Mouse (Mus musculus): Measurements from ENCODE around the gene Mdm4. TPM values are rescaled to one million over a fixed set of nuclear protein-coding genes. Genes with fewer than 3 reads are reported as not detected.

Mdm4 gene
- polyA plus RNA-seq (2012; rRNA removed) (132 and 144 TPM in 2 replicates), polyA plus RNA-seq (2014; fragmentation: Nextera tagmentation; extraction: Ambion mirVana) (45.6 and 50.2 TPM in 2 replicates)

- Histone ChIP-seq H3K4me2 (replicated peaks; ENCODE audit: low read depth, low read length, severe bottlenecking) (no peak within 1 kb of the TSS), H3K4me3 (replicated peaks; ENCODE audit: low read length) (no peak within 1 kb of the TSS), H3K9me3 (ENCODE audit: control insufficient read depth, low read length) (no peaks in the 10 kb centered on the region), H3K9ac (ENCODE audit: low read depth, low read length, severe bottlenecking) (no peak within 1 kb of the TSS), H3K27ac (replicated peaks; ENCODE audit: low read depth, low read length) (no peak within 1 kb of the TSS), H3K4me1 (ENCODE audit: control insufficient read depth, insufficient read depth, low read length) (0 out of 2 replicates have a peak, but pooled peaks cover 3% of the 10 kb centered on the region), H3K27me3 (ENCODE audit: control insufficient read depth, insufficient read depth, low read length) (no peaks in the 10 kb centered on the region), H3K36me3 (ENCODE audit: control insufficient read depth, insufficient read depth, low read length) (no peaks in the 10 kb centered on the region)
- ATAC-seq (ENCODE audit: low FRiP score, low read depth) (no peak), DNase-seq (ENCODE audit: low spot score) (no peak)
- TF ChIP-seq POLR2A (IDR thresholded peaks at IDR 0.05; ENCODE audit: borderline replicate concordance, extremely low read depth, insufficient read depth, insufficient read length): no peak
- 93% methylated on average over 5 of the region's 5 CpGs for WGBS
Measured at GRCm38 (mm10) chr1:133030461-133030860, at the start of gene Mdm4. Mdm4 (minus strand) TSS chr1:133030561.

- H3K27me3 ChIP-seq (ENCODE audit: control insufficient read depth, insufficient read depth, low read length): no peaks in the 10 kb centered on the region
- no peak overlapping the region for H3K4me2 ChIP-seq (replicated peaks; ENCODE audit: low read depth, low read length, severe bottlenecking)
- WGBS: 50% methylated on average over 9 of the region's 9 CpGs
- no peak for TF ChIP-seq POLR2A (IDR thresholded peaks at IDR 0.05; ENCODE audit: borderline replicate concordance, extremely low read depth, insufficient read depth, insufficient read length)
- DNase-seq (ENCODE audit: low spot score) (no peak), ATAC-seq (ENCODE audit: low FRiP score, low read depth) (no peak)
- peaks cover 15% of the 10 kb centered on the region; the same call in 1 of the 2 replicates for H3K4me1 ChIP-seq (ENCODE audit: control insufficient read depth, insufficient read depth, low read length)
- H3K9ac ChIP-seq (ENCODE audit: low read depth, low read length, severe bottlenecking): no peak overlapping the region
- no peak overlapping the region for H3K27ac ChIP-seq (replicated peaks; ENCODE audit: low read depth, low read length)
- no peaks in the 10 kb centered on the region for H3K9me3 ChIP-seq (ENCODE audit: control insufficient read depth, low read length)
- H3K36me3 ChIP-seq (ENCODE audit: control insufficient read depth, insufficient read depth, low read length): peaks cover 26% of the 10 kb centered on the region
- H3K4me3 ChIP-seq (replicated peaks; ENCODE audit: low read length): no peak overlapping the region
Measured at GRCm38 (mm10) chr1:133080079-133080561, 49.8 kb upstream of the Mdm4 start.

- H3K9ac ChIP-seq (ENCODE audit: low read depth, low read length, severe bottlenecking): no peak overlapping the region
- DNase-seq (ENCODE audit: low spot score) (no peak), ATAC-seq (ENCODE audit: low FRiP score, low read depth) (no peak)
- H3K27ac ChIP-seq (replicated peaks; ENCODE audit: low read depth, low read length): no peak overlapping the region
- H3K27me3 ChIP-seq (ENCODE audit: control insufficient read depth, insufficient read depth, low read length): no peaks in the 10 kb centered on the region
- 87% methylated on average over 7 of the region's 7 CpGs for WGBS
- TF ChIP-seq POLR2A (IDR thresholded peaks at IDR 0.05; ENCODE audit: borderline replicate concordance, extremely low read depth, insufficient read depth, insufficient read length): no peak
- no peaks in the 10 kb centered on the region for H3K9me3 ChIP-seq (ENCODE audit: control insufficient read depth, low read length)
- peaks cover 15% of the 10 kb centered on the region; the same call in 1 of the 2 replicates for H3K4me1 ChIP-seq (ENCODE audit: control insufficient read depth, insufficient read depth, low read length)
- H3K36me3 ChIP-seq (ENCODE audit: control insufficient read depth, insufficient read depth, low read length): peaks cover 26% of the 10 kb centered on the region
- H3K4me2 ChIP-seq (replicated peaks; ENCODE audit: low read depth, low read length, severe bottlenecking): no peak overlapping the region
- H3K4me3 ChIP-seq (replicated peaks; ENCODE audit: low read length): no peak overlapping the region
Measured at GRCm38 (mm10) chr1:133079509-133079908, 49.1 kb upstream of the Mdm4 start.

GRCm38 (mm10) chr1:133078338-133078727, 48.0 kb upstream of the Mdm4 start:
- DNase-seq (ENCODE audit: low spot score) (no peak), ATAC-seq (ENCODE audit: low FRiP score, low read depth) (no peak)
- peaks cover 25% of the 10 kb centered on the region for H3K36me3 ChIP-seq (ENCODE audit: control insufficient read depth, insufficient read depth, low read length)
- H3K4me3 ChIP-seq (replicated peaks; ENCODE audit: low read length): no peak overlapping the region
- H3K9me3 ChIP-seq (ENCODE audit: control insufficient read depth, low read length): no peaks in the 10 kb centered on the region
- H3K27ac ChIP-seq (replicated peaks; ENCODE audit: low read depth, low read length): no peak overlapping the region; the same call in 1 of the 2 replicates
- 41% methylated on average over 1 of the region's 1 CpGs for WGBS
- 0 out of 2 replicates have a peak, but pooled peaks cover 10% of the 10 kb centered on the region for H3K4me1 ChIP-seq (ENCODE audit: control insufficient read depth, insufficient read depth, low read length)
- H3K27me3 ChIP-seq (ENCODE audit: control insufficient read depth, insufficient read depth, low read length): no peaks in the 10 kb centered on the region
- no peak overlapping the region for H3K4me2 ChIP-seq (replicated peaks; ENCODE audit: low read depth, low read length, severe bottlenecking)
- TF ChIP-seq POLR2A (IDR thresholded peaks at IDR 0.05; ENCODE audit: borderline replicate concordance, extremely low read depth, insufficient read depth, insufficient read length): no peak
- no peak overlapping the region for H3K9ac ChIP-seq (ENCODE audit: low read depth, low read length, severe bottlenecking)

- H3K4me1 ChIP-seq (ENCODE audit: control insufficient read depth, insufficient read depth, low read length): 0 out of 2 replicates have a peak, but pooled peaks cover 10% of the 10 kb centered on the region
- H3K4me3 ChIP-seq (replicated peaks; ENCODE audit: low read length): no peak overlapping the region
- no peak overlapping the region for H3K4me2 ChIP-seq (replicated peaks; ENCODE audit: low read depth, low read length, severe bottlenecking)
- peaks cover 19% of the 10 kb centered on the region for H3K36me3 ChIP-seq (ENCODE audit: control insufficient read depth, insufficient read depth, low read length)
- 49% methylated on average over 11 of the region's 12 CpGs for WGBS
- H3K9me3 ChIP-seq (ENCODE audit: control insufficient read depth, low read length): no peaks in the 10 kb centered on the region
- ATAC-seq (ENCODE audit: low FRiP score, low read depth) (peak; percentile 60), DNase-seq (ENCODE audit: low spot score) (peak; percentile 53)
- H3K27me3 ChIP-seq (ENCODE audit: control insufficient read depth, insufficient read depth, low read length): no peaks in the 10 kb centered on the region
- H3K9ac ChIP-seq (ENCODE audit: low read depth, low read length, severe bottlenecking): no peak overlapping the region
- TF ChIP-seq POLR2A (IDR thresholded peaks at IDR 0.05; ENCODE audit: borderline replicate concordance, extremely low read depth, insufficient read depth, insufficient read length): no peak
- peak overlapping the region; percentile 40 for H3K27ac ChIP-seq (replicated peaks; ENCODE audit: low read depth, low read length)
Measured at GRCm38 (mm10) chr1:133077606-133078337, 47.4 kb upstream of the Mdm4 start.
